Mouse (Mus musculus): ENCODE measurements at regions not wholly inside any gene's neighbourhood (a gene's known extent, or its start where the extent isn't known, plus 50 kb on each side); places are given as distances from the start of the nearest gene placed in this dataset.

DNA sequence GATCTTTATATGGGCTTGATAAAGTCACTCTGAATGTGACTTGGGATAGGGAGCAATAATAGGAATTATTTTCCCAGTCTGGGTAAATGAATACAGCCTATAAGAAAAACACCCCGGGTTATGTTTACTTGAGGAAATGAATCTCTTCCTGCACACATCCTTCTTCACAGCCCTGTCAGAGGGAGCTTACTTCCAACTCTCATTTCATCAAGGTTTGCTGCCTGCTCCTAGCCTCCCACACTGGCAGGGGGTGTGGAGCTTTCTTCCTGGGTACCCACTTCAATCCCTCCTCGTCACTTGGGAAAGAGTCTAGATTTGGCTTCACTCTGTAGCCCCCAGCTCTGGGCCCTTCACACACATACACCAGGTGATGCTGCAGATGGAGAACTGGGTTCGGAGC lies 389.5 kb downstream of the Ajap1 start:
- no peaks in the 10 kb centered on the region for H3K36me3 ChIP-seq (ENCODE audit: control insufficient read depth, insufficient read depth, low read length)
- no peak for TF ChIP-seq CTCF (IDR thresholded peaks at IDR 0.05; ENCODE audit: extremely low read depth, insufficient read length, insufficient replicate concordance, low read depth, low read length)
- no peak for TF ChIP-seq POLR2A (IDR thresholded peaks at IDR 0.05; ENCODE audit: low read depth, low read length)
- H3K4me3 ChIP-seq (ENCODE audit: low read depth, low read length): no peak overlapping the region
- H3K4me1 ChIP-seq (ENCODE audit: control insufficient read depth, insufficient read depth, insufficient read length, low read length): no peaks in the 10 kb centered on the region
- 65% methylated on average over 3 of the region's 3 CpGs for WGBS
- H3K27me3 ChIP-seq (ENCODE audit: control insufficient read depth, insufficient read depth, low read length): no peaks in the 10 kb centered on the region
- no peak overlapping the region for H3K27ac ChIP-seq (ENCODE audit: insufficient read depth, low read depth, low read length)

GRCm38 (mm10) chr4:153082166-153082565 lies 400.4 kb downstream of the Ajap1 start:
- 28% methylated on average over 14 of the region's 14 CpGs for WGBS
- Histone ChIP-seq H3K27me3 (ENCODE audit: control insufficient read depth, insufficient read depth, low read length) (no peaks in the 10 kb centered on the region), H3K4me1 (ENCODE audit: control insufficient read depth, insufficient read depth, insufficient read length, low read length) (no peaks in the 10 kb centered on the region), H3K27ac (ENCODE audit: insufficient read depth, low read depth, low read length) (no peak overlapping the region), H3K36me3 (ENCODE audit: control insufficient read depth, insufficient read depth, low read length) (no peaks in the 10 kb centered on the region), H3K4me3 (ENCODE audit: low read depth, low read length) (no peak overlapping the region)
- no peak for TF ChIP-seq POLR2A (IDR thresholded peaks at IDR 0.05; ENCODE audit: low read depth, low read length)

DNA sequence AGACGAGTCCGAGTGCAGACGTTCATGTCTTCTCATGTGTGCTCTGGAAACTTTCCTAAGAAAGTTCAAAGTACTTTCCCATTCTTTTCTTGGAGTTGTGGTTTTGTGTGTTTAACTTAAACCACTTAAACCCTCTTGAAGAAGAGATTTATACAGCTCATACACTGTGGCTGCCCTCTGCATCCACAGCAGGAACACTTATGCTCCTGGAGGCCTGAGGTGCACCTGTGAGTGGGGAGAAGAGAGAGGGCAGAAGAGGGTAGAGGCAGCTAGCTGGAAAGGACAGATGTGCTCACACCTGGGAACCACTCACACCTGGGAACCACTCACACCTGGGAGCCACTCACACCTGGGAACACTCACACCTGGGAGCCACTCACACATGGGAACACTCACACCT lies 408.0 kb downstream of the Ajap1 start:
- WGBS: 76% methylated on average over 3 of the region's 3 CpGs
- no peak for TF ChIP-seq CTCF (IDR thresholded peaks at IDR 0.05; ENCODE audit: extremely low read depth, insufficient read length, insufficient replicate concordance, low read depth, low read length)
- TF ChIP-seq POLR2A (IDR thresholded peaks at IDR 0.05; ENCODE audit: low read depth, low read length): no peak
- Histone ChIP-seq H3K36me3 (ENCODE audit: control insufficient read depth, insufficient read depth, low read length) (no peaks in the 10 kb centered on the region), H3K4me1 (ENCODE audit: control insufficient read depth, insufficient read depth, insufficient read length, low read length) (no peaks in the 10 kb centered on the region), H3K27ac (ENCODE audit: insufficient read depth, low read depth, low read length) (no peak overlapping the region), H3K4me3 (ENCODE audit: low read depth, low read length) (no peak overlapping the region), H3K27me3 (ENCODE audit: control insufficient read depth, insufficient read depth, low read length) (no peaks in the 10 kb centered on the region)

DNA sequence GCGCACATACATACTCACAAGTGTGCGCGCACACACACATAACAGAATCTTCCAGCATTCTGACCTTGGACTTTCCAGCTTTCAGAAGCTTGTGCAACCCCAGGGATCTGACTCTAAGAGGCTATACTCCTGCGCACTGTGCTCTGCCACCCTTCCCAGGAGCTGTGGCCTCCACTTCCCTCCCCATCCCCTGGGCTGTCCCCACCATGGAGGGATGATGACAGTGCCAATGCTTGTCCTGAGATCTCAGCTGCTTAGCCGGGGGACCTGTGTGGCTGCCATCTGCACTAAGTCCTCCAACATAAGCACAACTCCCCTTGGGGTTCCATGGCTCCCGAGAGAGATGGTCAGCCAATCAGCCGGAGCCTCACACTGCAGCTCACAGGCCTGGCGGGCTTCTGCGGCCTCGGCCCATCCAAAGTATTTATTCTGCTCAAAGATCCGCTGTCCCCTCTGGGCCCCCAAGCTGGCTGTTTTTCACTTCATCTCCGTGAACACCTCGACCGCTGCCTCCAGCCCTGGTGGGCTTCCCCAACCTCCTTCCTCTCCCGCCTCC lies 412.3 kb downstream of the Ajap1 start:
- Histone ChIP-seq H3K27ac (ENCODE audit: insufficient read depth, low read depth, low read length) (no peak overlapping the region), H3K36me3 (ENCODE audit: control insufficient read depth, insufficient read depth, low read length) (no peaks in the 10 kb centered on the region), H3K27me3 (ENCODE audit: control insufficient read depth, insufficient read depth, low read length) (no peaks in the 10 kb centered on the region), H3K4me3 (ENCODE audit: low read depth, low read length) (no peak overlapping the region), H3K4me1 (ENCODE audit: control insufficient read depth, insufficient read depth, insufficient read length, low read length) (no peaks in the 10 kb centered on the region)
- TF ChIP-seq CTCF (IDR thresholded peaks at IDR 0.05; ENCODE audit: extremely low read depth, insufficient read length, insufficient replicate concordance, low read depth, low read length) (no peak), POLR2A (IDR thresholded peaks at IDR 0.05; ENCODE audit: low read depth, low read length) (no peak)
- 65% methylated on average over 15 of the region's 15 CpGs for WGBS

GRCm38 (mm10) chr4:153068484-153069033 lies 414.1 kb downstream of the Ajap1 start:
- 84% methylated on average over 12 of the region's 12 CpGs for WGBS
- TF ChIP-seq POLR2A (IDR thresholded peaks at IDR 0.05; ENCODE audit: low read depth, low read length) (no peak), CTCF (IDR thresholded peaks at IDR 0.05; ENCODE audit: extremely low read depth, insufficient read length, insufficient replicate concordance, low read depth, low read length) (no peak)

GRCm38 (mm10) chr4:153064021-153064605 lies 418.5 kb downstream of the Ajap1 start:
- Histone ChIP-seq H3K27ac (ENCODE audit: insufficient read depth, low read depth, low read length) (no peak overlapping the region), H3K4me3 (ENCODE audit: low read depth, low read length) (no peak overlapping the region), H3K4me1 (ENCODE audit: control insufficient read depth, insufficient read depth, insufficient read length, low read length) (no peaks in the 10 kb centered on the region), H3K36me3 (ENCODE audit: control insufficient read depth, insufficient read depth, low read length) (no peaks in the 10 kb centered on the region), H3K27me3 (ENCODE audit: control insufficient read depth, insufficient read depth, low read length) (no peaks in the 10 kb centered on the region)
- no peak for TF ChIP-seq CTCF (IDR thresholded peaks at IDR 0.05; ENCODE audit: extremely low read depth, insufficient read length, insufficient replicate concordance, low read depth, low read length)
- no peak for TF ChIP-seq POLR2A (IDR thresholded peaks at IDR 0.05; ENCODE audit: low read depth, low read length)
- WGBS: 72% methylated on average over 14 of the region's 14 CpGs

More at GRCm38 (mm10) chr4:153068484-153069033, 414.1 kb downstream of the Ajap1 start:
- Histone ChIP-seq H3K36me3 (ENCODE audit: control insufficient read depth, insufficient read depth, low read length) (no peaks in the 10 kb centered on the region), H3K4me1 (ENCODE audit: control insufficient read depth, insufficient read depth, insufficient read length, low read length) (no peaks in the 10 kb centered on the region), H3K27ac (ENCODE audit: insufficient read depth, low read depth, low read length) (no peak overlapping the region), H3K4me3 (ENCODE audit: low read depth, low read length) (no peak overlapping the region), H3K27me3 (ENCODE audit: control insufficient read depth, insufficient read depth, low read length) (no peaks in the 10 kb centered on the region)

DNA sequence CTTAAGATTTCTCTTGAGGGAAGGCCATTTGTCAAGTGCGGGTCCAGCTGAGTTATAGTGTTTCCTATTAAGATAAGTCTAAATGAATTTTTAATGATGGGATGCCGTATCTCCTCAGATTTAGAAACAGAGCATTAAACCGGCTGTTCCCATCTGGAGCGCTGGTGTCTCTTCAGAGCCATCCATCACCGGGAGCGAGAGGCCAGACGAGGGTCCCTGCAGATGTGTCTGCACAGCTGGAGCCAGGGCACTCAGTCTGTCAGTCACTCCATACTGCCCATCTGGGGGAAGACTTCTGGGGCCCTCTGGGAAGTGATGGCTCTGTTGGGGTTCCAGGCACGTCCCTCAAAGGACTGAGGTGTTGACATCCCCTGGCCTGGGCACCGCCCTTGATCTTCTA lies 419.2 kb downstream of the Ajap1 start:
- TF ChIP-seq CTCF (IDR thresholded peaks at IDR 0.05; ENCODE audit: extremely low read depth, insufficient read length, insufficient replicate concordance, low read depth, low read length) (no peak), POLR2A (IDR thresholded peaks at IDR 0.05; ENCODE audit: low read depth, low read length) (no peak)
- H3K4me1 ChIP-seq (ENCODE audit: control insufficient read depth, insufficient read depth, insufficient read length, low read length): no peaks in the 10 kb centered on the region
- H3K27ac ChIP-seq (ENCODE audit: insufficient read depth, low read depth, low read length): no peak overlapping the region
- H3K36me3 ChIP-seq (ENCODE audit: control insufficient read depth, insufficient read depth, low read length): no peaks in the 10 kb centered on the region
- H3K4me3 ChIP-seq (ENCODE audit: low read depth, low read length): no peak overlapping the region
- 80% methylated on average over 9 of the region's 9 CpGs for WGBS
- no peaks in the 10 kb centered on the region for H3K27me3 ChIP-seq (ENCODE audit: control insufficient read depth, insufficient read depth, low read length)
